Mouse (Mus musculus) ES-Bruce4 (cell line): Measurements from ENCODE around the gene Dync2li1. TPM values are rescaled to one million over a fixed set of nuclear protein-coding genes. Genes with fewer than 3 reads are reported as not detected.

Experiments
- H3K27ac ChIP-seq: 2 replicates; pipeline ENCODE4 v1.5.1; 2012; ENCODE audit warnings: low read length, inconsistent platforms; ENCODE audit not compliant: insufficient read depth
- H3K27me3 ChIP-seq: 2 replicates; pipeline ENCODE4 v1.6.1; 2012; ENCODE audit warnings: mild to moderate bottlenecking, low read length, inconsistent platforms; ENCODE audit not compliant: control insufficient read depth, poor library complexity, insufficient read depth, severe bottlenecking
- H3K36me3 ChIP-seq: 2 replicates; pipeline ENCODE4 v1.6.1; 2012; ENCODE audit warnings: inconsistent platforms, mild to moderate bottlenecking, low read length, moderate library complexity; ENCODE audit not compliant: control insufficient read depth, poor library complexity, insufficient read depth, severe bottlenecking
- H3K4me1 ChIP-seq: one replicate; pipeline ENCODE4 v1.8.1; 2011; ENCODE audit warnings: low read length; ENCODE audit not compliant: control insufficient read depth, insufficient read depth
- H3K4me3 ChIP-seq: 2 replicates; pipeline ENCODE4 v1.5.1; 2011; ENCODE audit warnings: low read depth, mild to moderate bottlenecking, low read length
- H3K9ac ChIP-seq: 2 replicates; pipeline ENCODE4 v1.6.1; 2012; ENCODE audit warnings: low read depth, mild to moderate bottlenecking, inconsistent platforms; ENCODE audit not compliant: poor library complexity, severe bottlenecking
- H3K9me3 ChIP-seq: replicated peaks from 2 replicates; pipeline ENCODE4 v1.6.1; 2012; ENCODE audit warnings: mild to moderate bottlenecking, low read length, inconsistent platforms; ENCODE audit not compliant: control insufficient read depth, poor library complexity, insufficient read depth, severe bottlenecking
- CTCF ChIP-seq: IDR thresholded peaks from one replicate; pipeline ENCODE4 v1.8.1; 2011; ENCODE audit warnings: low read depth, low read length
- EP300 ChIP-seq: IDR thresholded peaks from 2 replicates; pipeline ENCODE4 v1.6.1; 2011; ENCODE audit warnings: low read depth, low read length; ENCODE audit not compliant: insufficient read depth
- POLR2A ChIP-seq: IDR thresholded peaks from one replicate; pipeline ENCODE4 v1.8.1; 2011; ENCODE audit warnings: low read length; ENCODE audit not compliant: insufficient read depth
- polyA plus RNA-seq: library from polyadenylated mRNA; stranded (reverse); fragments of >200 nt; gene quantifications from 2 replicates; pipeline ENCODE4 v1.2.4, GENCODE M21; 2011; ENCODE audit warnings: low read depth; ENCODE audit not compliant: missing spikeins, insufficient read depth, insufficient read length

Gene Dync2li1
- polyA plus RNA-seq, 1 experiment, result 26.3 TPM

DNA sequence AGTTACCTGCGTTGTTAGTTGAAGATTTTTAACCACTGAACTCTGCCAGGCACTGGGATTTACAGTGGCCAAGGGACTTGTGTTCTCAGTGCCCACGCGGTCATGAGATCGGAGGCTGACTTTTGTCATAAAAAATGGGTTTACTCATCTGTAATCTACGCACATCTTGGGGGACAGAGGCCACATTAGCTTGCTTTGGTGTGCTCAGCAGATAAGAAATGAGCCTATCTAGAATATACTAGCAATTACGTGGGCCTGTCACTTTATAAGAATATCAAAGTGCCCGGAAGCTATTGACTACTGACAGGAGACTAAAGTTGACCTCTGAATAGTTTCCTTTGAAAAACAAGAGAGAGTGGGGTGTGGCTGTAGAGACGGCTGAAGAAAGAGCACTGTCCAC, 32.7 kb downstream of the Dync2li1 start:
- TF ChIP-seq POLR2A (no peak), CTCF (no peak), EP300 (no peak)
- Histone ChIP-seq H3K4me1 (no peaks in the 10 kb centered on the region), H3K9me3 (no peaks in the 10 kb centered on the region), H3K27ac (no peak overlapping the region), H3K4me3 (no peak overlapping the region), H3K27me3 (no peaks in the 10 kb centered on the region), H3K9ac (no peak overlapping the region), H3K36me3 (no peaks in the 10 kb centered on the region)

- no peak for TF ChIP-seq POLR2A
- no peak for TF ChIP-seq CTCF
- TF ChIP-seq EP300, result no peak
- H3K27me3 ChIP-seq, result no peaks in the 10 kb centered on the region
- H3K4me3 ChIP-seq, result no peak overlapping the region
- H3K36me3 ChIP-seq, result no peaks in the 10 kb centered on the region
- H3K4me1 ChIP-seq, result no peaks in the 10 kb centered on the region
- no peak overlapping the region for H3K9ac ChIP-seq
- no peak overlapping the region for H3K27ac ChIP-seq
- no peaks in the 10 kb centered on the region for H3K9me3 ChIP-seq
Observed at GRCm38 (mm10) chr17:84665053-84665452, 38.8 kb downstream of the Dync2li1 start.

DNA sequence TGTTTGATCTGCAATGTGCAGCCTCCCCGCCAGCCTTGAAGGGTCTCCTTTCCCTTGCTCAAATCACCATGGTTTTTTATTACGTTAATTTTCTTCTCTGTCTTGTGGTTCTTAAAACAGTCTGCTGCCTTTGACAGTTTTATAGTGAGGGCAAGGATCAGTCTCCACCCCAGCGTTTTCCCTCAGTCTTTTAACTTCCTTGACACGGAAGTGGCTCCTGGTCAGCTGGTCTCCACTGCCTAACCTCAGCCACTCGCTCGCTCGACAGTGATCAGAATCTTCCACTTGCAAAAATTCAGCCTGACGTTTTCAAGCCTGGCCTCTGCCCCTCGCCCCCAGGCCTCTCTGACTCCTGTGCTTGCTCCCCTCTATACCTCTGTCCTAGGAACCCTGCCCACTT, 39.4 kb downstream of the Dync2li1 start:
- no peak overlapping the region for H3K4me3 ChIP-seq
- no peaks in the 10 kb centered on the region for H3K36me3 ChIP-seq
- H3K27ac ChIP-seq, result no peak overlapping the region
- TF ChIP-seq EP300 (no peak), POLR2A (no peak), CTCF (no peak)
- H3K9ac ChIP-seq, result no peak overlapping the region
- no peaks in the 10 kb centered on the region for H3K9me3 ChIP-seq
- H3K27me3 ChIP-seq, result no peaks in the 10 kb centered on the region
- no peaks in the 10 kb centered on the region for H3K4me1 ChIP-seq

DNA sequence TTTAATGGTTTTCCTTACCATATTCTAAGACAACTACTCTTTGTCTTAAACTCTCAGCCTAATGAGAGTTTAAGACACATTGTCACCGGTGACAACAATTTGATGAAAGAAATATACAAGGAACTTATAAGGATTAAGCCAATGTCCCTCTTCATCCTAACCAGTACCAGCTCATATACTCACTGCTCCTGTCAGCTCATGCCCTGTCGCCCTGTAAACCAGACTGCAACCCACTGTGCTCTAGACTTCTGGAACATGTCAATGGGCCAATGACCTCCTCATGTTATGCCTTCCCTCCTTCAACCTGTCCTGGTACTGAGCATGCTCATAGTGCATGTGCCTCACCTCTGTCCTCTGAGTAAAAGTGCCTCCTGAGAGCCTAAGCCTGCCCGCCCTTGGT, 41.6 kb downstream of the Dync2li1 start:
- no peak for TF ChIP-seq CTCF
- TF ChIP-seq EP300, result no peak
- no peak for TF ChIP-seq POLR2A
- no peak overlapping the region for H3K9ac ChIP-seq
- H3K4me3 ChIP-seq, result no peak overlapping the region
- no peaks in the 10 kb centered on the region for H3K27me3 ChIP-seq
- no peaks in the 10 kb centered on the region for H3K4me1 ChIP-seq
- no peaks in the 10 kb centered on the region for H3K9me3 ChIP-seq
- H3K27ac ChIP-seq, result no peak overlapping the region
- H3K36me3 ChIP-seq, result no peaks in the 10 kb centered on the region

GRCm38 (mm10) chr17:84672376-84673369, 46.4 kb downstream of the Dync2li1 start:
- Histone ChIP-seq H3K27me3 (no peaks in the 10 kb centered on the region), H3K36me3 (no peaks in the 10 kb centered on the region), H3K27ac (no peak overlapping the region), H3K9me3 (no peaks in the 10 kb centered on the region), H3K9ac (no peak overlapping the region), H3K4me1 (no peaks in the 10 kb centered on the region), H3K4me3 (no peak overlapping the region)
- TF ChIP-seq POLR2A (no peak), CTCF (no peak), EP300 (no peak)

DNA sequence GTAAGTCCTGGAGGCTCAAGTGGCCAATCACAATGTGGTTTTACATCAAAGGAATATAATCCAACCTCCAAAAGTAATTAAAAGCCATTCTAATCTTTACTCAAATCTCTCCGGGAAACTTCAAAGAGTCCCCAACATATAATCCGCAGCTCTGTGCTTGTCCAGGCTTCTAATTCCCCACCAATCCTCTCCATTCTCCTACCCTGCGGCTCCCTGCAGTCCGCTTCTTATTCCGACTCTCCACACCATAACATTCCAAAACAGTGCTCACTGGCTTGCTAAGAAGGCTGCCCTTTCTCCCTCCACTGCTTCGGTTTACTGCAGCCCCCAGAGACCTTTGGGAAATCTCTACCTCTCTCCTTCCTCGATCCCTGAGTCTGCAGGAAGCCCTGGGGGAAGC, 47.8 kb downstream of the Dync2li1 start:
- H3K27ac ChIP-seq, result no peak overlapping the region
- H3K4me3 ChIP-seq, result no peak overlapping the region
- no peaks in the 10 kb centered on the region for H3K36me3 ChIP-seq
- TF ChIP-seq EP300 (no peak), CTCF (no peak), POLR2A (no peak)
- no peak overlapping the region for H3K9ac ChIP-seq
- no peaks in the 10 kb centered on the region for H3K4me1 ChIP-seq
- H3K27me3 ChIP-seq, result no peaks in the 10 kb centered on the region
- no peaks in the 10 kb centered on the region for H3K9me3 ChIP-seq
